9 mouse cellular contexts compared by ENCODE assay signal in genomic region chr13:108301411-108301810, GRCm38 (mm10). TPM values are rescaled to one million over a fixed set of nuclear protein-coding genes. Genes with fewer than 3 reads are reported as not detected.
DNase-seq lines count a peak whose midpoint lies in the region; ATAC-seq and TF ChIP-seq lines count a peak whose summit lies in the region.
"Had no signal": no experiment of that assay in that cellular context is flagged by ENCODE, and none has a peak within 500 bp of the region (broad histone marks: within the 10 kb centered on the region; RNA-seq: fewer than 3 reads in every experiment).

No protein-coding gene starts in this region.

- H3K4me1 ChIP-seq in kidney, embryonic 14.5 days (ENCODE audit: control insufficient read depth, insufficient read depth, low read length), result 0 out of 2 replicates have a peak, but pooled peaks cover 3% of the 10 kb centered on the region
- H3K4me1 ChIP-seq in kidney, postnatal 0 days (replicated peaks; ENCODE audit: insufficient read depth, low read length), result no peaks in the 10 kb centered on the region; the same call in none of the 2 replicates
- H3K4me1 ChIP-seq in midbrain, embryonic 15.5 days, result peaks cover 7% of the 10 kb centered on the region; the same call in 1 of the 2 replicates

- TF ChIP-seq CTCF in kidney, postnatal 0 days (IDR thresholded peaks at IDR 0.05; ENCODE audit: low read depth), result no peak

- DNase-seq in kidney, adult 18-20 months, result peak; percentile 13
- peak; percentile 16 for DNase-seq in embryo, embryonic 9.5 days (ENCODE audit: extremely low spot score)
- DNase-seq in kidney, postnatal 0 days (ENCODE audit: low spot score), result no peak
- no peak for DNase-seq in heart, adult 11 months
- no peak for DNase-seq in heart, postnatal 36 days
- no peak for DNase-seq in adrenal gland, postnatal 36 days
- DNase-seq: liver, embryonic 13.5 days had no signal

- no peaks in the 10 kb centered on the region for H3K27me3 ChIP-seq in kidney, embryonic 14.5 days (ENCODE audit: control insufficient read depth, insufficient read depth, low read length)
- no peaks in the 10 kb centered on the region for H3K27me3 ChIP-seq in kidney, postnatal 0 days (ENCODE audit: insufficient read depth, low read length)
- H3K27me3 ChIP-seq in midbrain, embryonic 15.5 days (replicated peaks), result no peaks in the 10 kb centered on the region
- H3K27me3 ChIP-seq: liver, embryonic 13.5 days had no signal

- no peak overlapping the region for H3K9ac ChIP-seq in kidney, embryonic 14.5 days (ENCODE audit: low read depth, low read length)
- H3K9ac ChIP-seq in kidney, postnatal 0 days (ENCODE audit: low read depth, low read length), result no peak overlapping the region
- H3K9ac ChIP-seq in midbrain, embryonic 15.5 days, result no peak overlapping the region
- H3K9ac ChIP-seq: liver, embryonic 13.5 days had no signal

- WGBS in kidney, embryonic 14.5 days, result 36% methylated on average over 7 of the region's 7 CpGs
- 48% methylated on average over 7 of the region's 7 CpGs for WGBS in kidney, postnatal 0 days
- WGBS in midbrain, embryonic 15.5 days, result 33% methylated on average over 7 of the region's 7 CpGs

- intact Hi-C loops in heart, postnatal 36 days (cut with DNase I), result no loop called here

- no peaks in the 10 kb centered on the region for H3K36me3 ChIP-seq in kidney, embryonic 14.5 days (ENCODE audit: control insufficient read depth, insufficient read depth, low read length)
- H3K36me3 ChIP-seq in kidney, postnatal 0 days (ENCODE audit: insufficient read depth, low read length), result no peaks in the 10 kb centered on the region
- no peaks in the 10 kb centered on the region for H3K36me3 ChIP-seq in midbrain, embryonic 15.5 days (replicated peaks)
- H3K36me3 ChIP-seq: liver, embryonic 13.5 days had no signal

- H3K4me2 ChIP-seq in kidney, embryonic 14.5 days (replicated peaks; ENCODE audit: low read depth, low read length), result no peak overlapping the region
- H3K4me2 ChIP-seq in kidney, postnatal 0 days (ENCODE audit: low read length), result no peak overlapping the region
- H3K4me2 ChIP-seq in midbrain, embryonic 15.5 days, result no peak overlapping the region
- H3K4me2 ChIP-seq: liver, embryonic 13.5 days had no signal

- no peak overlapping the region for H3K4me3 ChIP-seq in kidney, embryonic 14.5 days (ENCODE audit: low read length)
- no peak overlapping the region for H3K4me3 ChIP-seq in kidney, postnatal 0 days (replicated peaks; ENCODE audit: low read depth, low read length)
- no peak overlapping the region for H3K4me3 ChIP-seq in midbrain, embryonic 15.5 days
- H3K4me3 ChIP-seq: liver, embryonic 13.5 days had no signal

- no peak overlapping the region for H3K27ac ChIP-seq in kidney, embryonic 14.5 days (ENCODE audit: low read depth, low read length)
- peak overlapping the region; percentile 65 for H3K27ac ChIP-seq in kidney, postnatal 0 days
- no peak overlapping the region for H3K27ac ChIP-seq in midbrain, embryonic 15.5 days
- H3K27ac ChIP-seq: liver, embryonic 13.5 days had no signal

- ATAC-seq in kidney, embryonic 14.5 days (ENCODE audit: low FRiP score, low TSS enrichment), result no peak
- ATAC-seq in kidney, postnatal 0 days (replicated peaks; ENCODE audit: low FRiP score, low read depth), result no peak
- peak; percentile 46 for ATAC-seq in midbrain, embryonic 15.5 days (replicated peaks)

- no peaks in the 10 kb centered on the region for H3K9me3 ChIP-seq in kidney, embryonic 14.5 days (ENCODE audit: control insufficient read depth, low read length)
- no peaks in the 10 kb centered on the region for H3K9me3 ChIP-seq in kidney, postnatal 0 days (replicated peaks; ENCODE audit: low read length)
- H3K9me3 ChIP-seq in midbrain, embryonic 15.5 days, result no peaks in the 10 kb centered on the region
- H3K9me3 ChIP-seq: liver, embryonic 13.5 days had no signal

RNA-seq across cellular contexts. Expression of gene Depdc1b, which starts 14.7 kb away (rescaled TPM):
- polyA plus RNA-seq in kidney, embryonic 14.5 days (2014; fragmentation: Nextera tagmentation; extraction: Ambion mirVana), result 12.7 and 14.4 TPM in 2 replicates
- 4.1 and 5.9 TPM in 2 replicates for polyA plus RNA-seq in kidney, postnatal 0 days (2015; fragmentation: Nextera tagmentation; extraction: Ambion mirVana)
- polyA plus RNA-seq in midbrain, embryonic 15.5 days (2015; fragmentation: Nextera tagmentation; extraction: Ambion mirVana), result 1.8 and 2.4 TPM in 2 replicates
- under 1 TPM; 0.22 to 0.46 TPM for total RNA-seq in heart, postnatal 36 days (2021)
- 1 to 10 TPM in 1 of 2 experiments, under 1 TPM in 1; 0.89 to 1.4 TPM for total RNA-seq in adrenal gland, postnatal 36 days (2021)

Comparison
In these comparisons a context has a peak if more than half of its experiments do, and no peak if none do; other contexts are left out.
1. DNase-seq: peak in kidney, adult 18-20 months (single experiment) and embryo, embryonic 9.5 days (single experiment); none in kidney, postnatal 0 days (single experiment), heart, adult 11 months (single experiment), heart, postnatal 36 days (0 of 2) and adrenal gland, postnatal 36 days (0 of 2).